Mouse (Mus musculus) ovary, postnatal 10 days (tissue): ENCODE measurements at regions not wholly inside any gene's neighbourhood (a gene's known extent, or its start where the extent isn't known, plus 50 kb on each side); places are given as distances from the start of the nearest gene placed in this dataset.

Experiments
- DNase-seq: peaks from one replicate; pipeline ENCODE4 v3.0.0; 2022; ENCODE audit warnings: low spot score

- DNase-seq, result no peak
Measured at GRCm38 (mm10) chr3:39062415-39062814, 175.7 kb downstream of the Fat4 start.

DNA sequence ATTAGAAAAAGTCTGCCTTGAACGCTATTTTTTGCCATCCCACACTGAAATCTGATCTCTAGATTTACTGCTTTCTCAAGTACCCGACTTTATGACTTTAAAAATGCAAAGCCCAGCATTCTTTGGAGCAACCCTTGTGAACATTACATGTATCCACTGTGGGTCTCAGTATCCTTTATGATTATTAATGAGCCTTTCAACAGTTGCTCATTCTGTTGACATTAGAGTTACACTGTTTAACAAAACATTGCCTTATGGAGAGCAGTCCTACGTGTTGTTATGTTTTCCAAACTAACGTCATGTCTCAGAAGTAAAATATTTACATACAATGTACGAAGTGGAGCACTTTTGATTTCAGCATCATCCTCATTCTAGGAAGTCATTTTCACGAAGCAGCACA, 178.7 kb downstream of the Fat4 start:
- no peak for DNase-seq

DNA sequence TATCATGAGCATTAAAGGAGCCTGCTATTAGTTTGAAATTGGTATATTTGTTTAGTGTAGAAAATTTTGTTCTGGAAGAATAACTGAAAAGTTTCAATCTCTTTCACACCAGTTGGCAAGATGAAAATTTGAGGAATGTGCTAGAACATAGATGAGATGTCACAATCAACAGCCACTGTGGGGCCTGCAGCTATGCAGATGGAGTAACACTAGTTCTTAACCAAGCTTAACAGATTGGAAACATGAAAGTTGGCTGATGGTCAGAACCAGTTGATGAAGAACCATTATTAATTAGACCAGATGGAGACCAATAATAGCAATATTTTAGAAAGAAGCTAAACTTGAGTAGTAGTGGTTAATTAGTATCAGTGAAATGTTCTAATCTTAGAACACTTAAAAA, 182.3 kb downstream of the Fat4 start:
- DNase-seq, result no peak

DNA sequence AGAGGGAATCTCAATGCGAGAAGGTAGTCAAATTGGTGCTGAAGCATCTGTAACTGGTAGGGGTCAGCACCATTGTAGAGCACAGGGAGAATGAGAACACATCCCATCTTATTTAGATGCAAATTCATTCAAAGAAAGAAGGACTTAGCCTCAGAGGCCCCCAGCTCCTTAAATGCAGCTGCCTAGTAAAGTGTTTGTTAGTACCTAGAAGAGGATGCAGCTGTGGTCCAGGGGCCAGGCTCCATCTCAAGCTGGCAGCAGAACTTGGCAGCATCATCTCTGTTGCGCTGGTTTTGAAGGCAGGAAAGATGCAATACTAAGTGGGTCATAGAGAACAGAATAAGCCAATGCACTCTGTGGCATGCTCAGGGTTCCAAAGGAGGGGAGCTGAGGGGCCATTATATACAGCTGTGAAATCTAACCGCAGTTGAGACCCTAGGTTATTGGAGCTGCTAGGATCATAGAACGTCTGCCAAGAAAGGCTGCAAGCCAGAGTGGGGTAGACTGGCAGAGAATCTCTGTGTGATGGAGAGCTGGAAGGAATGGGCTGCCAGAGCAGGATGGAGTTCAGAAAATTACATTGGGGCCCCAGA, 196.0 kb downstream of the Fat4 start:
- DNase-seq, result no peak

GRCm38 (mm10) chr3:39088948-39089347, 202.2 kb downstream of the Fat4 start:
- DNase-seq, result no peak

DNA sequence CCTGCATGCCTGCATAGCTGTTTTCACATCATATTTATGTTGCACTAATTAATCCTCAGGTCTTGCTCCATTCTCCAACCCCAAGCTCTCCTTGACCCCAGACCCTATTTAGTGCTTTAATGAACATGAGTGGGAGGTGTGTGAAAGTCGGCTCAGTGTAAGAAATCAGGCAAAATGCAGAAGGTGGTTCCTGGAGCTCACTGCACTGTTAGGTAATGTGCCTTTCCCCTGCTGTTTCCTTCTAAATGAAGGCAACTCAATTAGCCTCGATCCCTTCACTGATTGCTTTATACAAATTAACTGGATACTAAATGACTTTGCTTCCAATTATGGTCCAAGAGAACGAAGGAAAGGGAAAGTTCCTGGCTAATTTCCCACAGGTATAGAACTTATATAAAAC, 215.6 kb downstream of the Fat4 start:
- no peak for DNase-seq

GRCm38 (mm10) chr3:39109756-39110392, 223.1 kb downstream of the Fat4 start:
- DNase-seq, result no peak

- DNase-seq, result no peak
Measured at GRCm38 (mm10) chr3:39114056-39114455, 227.3 kb downstream of the Fat4 start.

- DNase-seq, result no peak
Measured at GRCm38 (mm10) chr3:39114826-39115225, 228.1 kb downstream of the Fat4 start.

DNA sequence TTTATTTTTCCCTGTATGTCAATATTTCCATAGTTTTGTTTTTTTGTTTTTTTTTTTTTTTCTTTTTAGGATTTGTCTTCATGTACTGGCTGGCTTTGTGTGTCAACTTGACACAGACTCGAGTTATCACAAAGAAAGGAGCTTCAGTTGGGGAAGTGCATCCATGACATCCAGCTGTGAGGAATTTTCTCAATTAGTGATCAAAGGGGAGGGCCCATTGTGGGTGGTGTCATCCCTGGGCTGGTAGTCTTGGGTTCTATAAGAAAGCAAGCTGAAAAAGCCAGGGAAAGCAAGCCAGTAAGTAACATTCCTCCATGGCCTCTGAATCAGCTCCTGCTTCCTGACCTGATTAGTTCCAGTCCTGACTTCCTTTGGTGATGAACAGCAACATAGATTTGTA, 228.7 kb downstream of the Fat4 start:
- DNase-seq, result no peak

DNA sequence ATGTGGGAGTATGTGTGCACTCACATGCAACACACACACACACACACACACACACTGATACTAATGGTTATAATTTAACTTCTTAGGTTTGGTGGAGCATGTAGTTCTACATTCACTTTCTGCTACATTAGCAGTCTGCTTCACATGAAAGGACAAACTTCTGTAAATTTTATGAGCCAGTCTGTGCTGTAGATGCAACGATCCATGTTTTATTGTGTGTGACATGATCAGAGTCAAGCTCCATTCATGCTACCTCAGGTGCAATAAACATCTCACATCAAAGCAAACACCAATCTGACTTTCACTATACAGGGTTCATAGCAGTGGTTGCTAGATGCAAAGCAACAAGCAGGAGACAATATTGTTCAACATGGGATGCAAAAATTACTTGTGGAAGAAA, 235.5 kb downstream of the Fat4 start:
- no peak for DNase-seq

- DNase-seq, result no peak
Measured at GRCm38 (mm10) chr3:39130532-39130931, 243.8 kb downstream of the Fat4 start.

DNA sequence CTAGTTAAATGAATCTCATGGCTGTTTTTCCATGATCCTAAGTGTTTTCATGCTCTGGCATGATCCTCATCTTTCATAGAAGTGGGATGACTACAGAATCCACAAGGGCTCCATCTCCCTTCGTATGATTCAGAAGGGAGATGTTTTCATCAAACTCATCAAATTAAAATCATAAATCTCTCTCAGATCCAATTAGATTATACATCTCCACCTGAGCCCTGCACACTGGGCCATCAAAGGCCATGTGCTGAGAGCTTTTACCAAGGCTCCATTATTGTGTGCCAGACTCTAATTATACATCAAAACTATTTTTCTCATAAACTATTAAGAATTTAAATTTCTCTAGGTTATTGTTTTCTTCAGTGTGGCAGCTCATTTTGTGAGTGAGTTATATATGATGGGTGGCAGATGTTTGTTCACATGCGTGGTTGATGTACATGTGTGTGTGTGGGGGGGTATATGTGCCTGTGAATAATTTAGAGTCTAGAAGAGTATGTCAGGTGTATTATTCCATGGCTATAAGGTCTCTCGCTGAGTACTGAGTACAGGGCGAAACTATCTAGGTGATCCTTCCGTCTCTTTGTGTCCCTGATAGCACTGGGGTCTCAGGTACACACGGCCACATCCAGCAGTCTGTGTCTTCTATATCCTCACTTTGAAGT, 278.4 kb downstream of the Fat4 start:
- DNase-seq, result no peak

DNA sequence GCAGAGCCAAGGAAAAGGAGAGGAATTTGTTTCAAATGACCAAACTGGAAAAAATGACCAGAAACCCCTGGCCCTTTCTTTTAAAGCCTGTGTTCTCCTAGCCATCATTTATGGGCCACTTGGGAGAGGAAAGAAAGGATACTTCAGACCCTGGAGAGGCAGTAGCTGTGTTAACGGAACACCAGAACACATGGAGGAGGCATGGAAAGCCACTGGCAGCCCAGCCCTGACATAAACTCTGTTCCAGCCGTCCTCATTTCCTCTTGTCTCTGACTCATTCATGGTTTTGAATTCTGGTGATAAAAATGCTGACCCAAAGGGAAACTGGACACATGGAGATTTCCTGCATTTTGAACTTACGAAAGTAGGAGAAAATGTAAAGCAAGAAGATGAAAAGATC, 295.9 kb downstream of the Fat4 start:
- DNase-seq, result no peak

GRCm38 (mm10) chr3:39195102-39195501, 308.4 kb downstream of the Fat4 start:
- no peak for DNase-seq

DNA sequence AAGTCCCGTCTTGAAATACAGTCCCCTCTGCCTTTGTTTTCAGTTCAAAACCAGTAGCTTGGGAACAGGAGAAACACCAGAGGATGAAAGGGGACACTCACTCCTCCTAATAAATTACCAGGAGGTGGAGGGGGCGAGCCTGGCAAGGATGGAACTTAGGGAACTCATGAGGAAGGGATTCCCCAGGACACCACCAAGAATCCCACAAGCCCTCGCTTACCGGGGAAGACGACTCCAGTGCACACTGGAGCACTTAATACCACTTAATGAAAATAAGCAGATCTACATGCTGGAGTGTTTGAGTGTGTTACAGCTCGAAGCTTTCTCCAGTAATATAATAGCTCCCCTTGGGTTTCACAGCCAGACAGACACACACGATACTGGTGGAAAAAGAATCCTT, 315.9 kb downstream of the Fat4 start:
- no peak for DNase-seq

DNA sequence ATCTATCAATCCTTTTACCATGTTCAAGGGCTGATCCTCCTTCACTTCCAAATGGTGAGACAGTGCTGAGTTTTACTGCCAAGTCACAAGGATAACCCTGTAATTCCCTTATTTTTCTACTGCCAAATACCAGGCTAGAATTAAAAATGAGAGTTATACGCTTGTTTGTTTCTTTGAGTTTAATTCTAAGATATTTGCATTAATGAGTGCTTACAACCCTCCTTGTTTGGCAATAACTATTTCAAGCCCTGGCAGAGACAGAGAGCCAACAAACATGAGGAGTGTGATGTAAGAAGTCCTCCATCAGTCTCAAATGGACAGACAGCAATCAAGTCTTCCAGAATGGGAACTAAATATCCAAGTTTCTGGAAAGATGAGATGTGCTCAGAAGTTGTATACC, 321.9 kb downstream of the Fat4 start:
- no peak for DNase-seq

DNA sequence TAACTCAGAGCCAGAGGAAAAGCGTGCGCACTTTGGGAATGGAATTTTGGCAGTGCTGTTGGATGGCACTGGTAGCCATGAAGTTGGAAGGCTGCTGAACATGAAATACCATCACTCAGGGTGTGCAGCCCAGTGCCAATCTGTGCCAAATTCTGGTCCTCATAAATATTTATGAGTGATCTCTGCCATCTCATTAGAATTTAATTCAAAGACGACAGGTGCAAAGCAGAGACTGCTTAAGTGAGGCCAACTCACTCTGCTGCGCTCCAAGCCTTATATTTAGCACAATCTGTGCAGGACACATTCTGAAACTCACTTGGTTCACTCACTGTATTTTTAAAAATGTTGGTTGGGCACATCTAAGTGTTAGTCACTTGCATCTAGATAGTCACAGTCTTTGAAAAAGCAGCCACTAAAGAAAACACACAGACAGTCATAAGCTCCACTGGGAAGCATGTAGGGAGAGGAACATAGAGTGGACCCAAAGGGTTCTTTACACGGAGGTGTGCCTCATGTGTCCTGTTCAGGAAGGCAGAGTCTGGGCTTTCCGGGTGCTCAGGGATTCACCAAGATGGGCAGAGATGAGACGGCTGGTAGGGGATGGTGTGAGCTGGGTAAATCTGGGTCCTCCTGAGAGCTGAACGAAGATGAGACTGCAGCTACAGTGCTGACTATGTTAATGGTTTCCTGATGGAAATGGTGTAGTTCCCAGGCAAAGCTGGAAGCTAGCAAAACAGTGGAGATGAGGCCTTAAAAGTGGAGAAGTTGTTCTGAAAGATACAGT, 322.8 kb downstream of the Fat4 start:
- no peak for DNase-seq

GRCm38 (mm10) chr3:39211670-39212069, 324.9 kb downstream of the Fat4 start:
- DNase-seq, result no peak

- DNase-seq, result peak; percentile 3
Measured at GRCm38 (mm10) chr3:39220011-39220706, 333.4 kb downstream of the Fat4 start.

DNA sequence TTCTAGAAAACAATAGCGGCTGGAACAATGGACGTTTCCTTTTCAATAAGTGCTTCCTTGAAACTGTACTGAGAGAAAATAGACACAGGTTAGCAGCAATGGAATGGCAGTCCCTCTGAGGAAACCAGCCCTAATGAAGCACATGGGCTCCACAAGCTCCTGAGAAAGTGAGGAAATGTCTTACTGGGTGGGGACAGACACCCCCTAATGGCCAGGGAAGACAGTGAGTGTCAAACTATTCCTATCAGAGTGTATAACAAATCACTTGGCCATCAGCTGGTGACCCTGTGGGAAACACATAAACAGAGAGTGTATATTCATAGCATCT, 333.9 kb downstream of the Fat4 start:
- DNase-seq, result no peak

- DNase-seq, result no peak
Measured at GRCm38 (mm10) chr3:39222059-39222458, 335.3 kb downstream of the Fat4 start.

- DNase-seq, result no peak
Measured at GRCm38 (mm10) chr3:39234921-39235320, 348.2 kb downstream of the Fat4 start.
